Mouse (Mus musculus): Measurements from ENCODE around the gene Col1a1. TPM values are rescaled to one million over a fixed set of nuclear protein-coding genes. Genes with fewer than 3 reads are reported as not detected.

Gene Col1a1
- polyA plus RNA-seq (2015; fragmentation: Nextera tagmentation; extraction: Ambion mirVana), result 648 and 745 TPM in 2 replicates

DNA sequence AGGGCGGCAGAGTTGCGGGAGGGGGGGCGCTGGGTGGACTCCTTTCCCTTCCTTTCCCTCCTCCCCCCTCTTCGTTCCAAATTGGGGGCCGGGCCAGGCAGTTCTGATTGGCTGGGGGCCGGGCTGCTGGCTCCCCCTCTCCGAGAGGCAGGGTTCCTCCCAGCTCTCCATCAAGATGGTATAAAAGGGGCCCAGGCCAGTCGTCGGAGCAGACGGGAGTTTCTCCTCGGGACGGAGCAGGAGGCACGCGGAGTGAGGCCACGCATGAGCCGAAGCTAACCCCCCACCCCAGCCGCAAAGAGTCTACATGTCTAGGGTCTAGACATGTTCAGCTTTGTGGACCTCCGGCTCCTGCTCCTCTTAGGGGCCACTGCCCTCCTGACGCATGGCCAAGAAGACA, at the start of gene Col1a1:
Gene Col1a1 (plus strand): TSS at position 180 of the 400 bp plus-strand sequence.

DNA sequence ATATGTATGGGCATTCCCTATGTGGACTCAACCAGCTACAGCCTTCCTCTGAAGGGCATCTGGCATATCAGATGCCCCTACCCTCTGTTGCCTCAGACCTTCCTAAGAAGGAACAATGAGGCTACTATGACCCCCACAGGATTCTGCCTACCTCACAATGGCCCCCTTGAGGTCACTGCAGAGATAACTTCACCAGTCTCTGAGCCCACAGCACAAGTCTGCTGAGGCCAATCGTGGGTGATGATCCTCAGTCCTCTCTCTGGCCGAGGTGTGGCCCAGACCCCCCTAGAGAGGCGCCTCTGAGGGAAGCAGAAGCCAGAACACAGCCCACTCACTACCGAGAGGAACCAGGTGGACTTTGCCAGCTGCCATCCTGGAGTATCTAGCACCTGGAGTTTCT, 31.4 kb downstream of the Col1a1 start, which contains the start of gene Hils1:
Gene Hils1 (plus strand): TSS at position 175 of the 400 bp plus-strand sequence.

DNA sequence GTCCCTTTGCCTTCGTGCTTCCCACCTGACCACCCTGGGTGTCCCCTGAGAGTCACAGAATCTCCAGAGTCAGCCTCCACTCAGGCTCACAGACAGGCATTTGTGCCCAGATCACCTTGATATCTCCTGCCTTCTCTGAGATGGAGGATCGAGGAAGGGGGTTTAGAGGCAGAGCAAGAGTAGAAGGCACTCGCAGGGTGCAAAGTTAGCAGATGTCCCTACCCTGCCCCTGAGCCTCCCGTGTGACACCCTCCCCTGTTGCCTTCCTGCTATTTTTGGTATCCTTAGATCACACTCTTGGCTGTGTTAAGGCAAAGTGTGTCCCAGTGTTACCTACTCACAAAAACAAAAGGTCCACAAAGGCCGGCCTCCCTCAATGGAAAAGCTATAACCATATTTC, 40.2 kb downstream of the Col1a1 start, which contains the start of gene Sgca:
Gene Sgca (minus strand): TSS at position 129 of the 400 bp plus-strand sequence.

DNA sequence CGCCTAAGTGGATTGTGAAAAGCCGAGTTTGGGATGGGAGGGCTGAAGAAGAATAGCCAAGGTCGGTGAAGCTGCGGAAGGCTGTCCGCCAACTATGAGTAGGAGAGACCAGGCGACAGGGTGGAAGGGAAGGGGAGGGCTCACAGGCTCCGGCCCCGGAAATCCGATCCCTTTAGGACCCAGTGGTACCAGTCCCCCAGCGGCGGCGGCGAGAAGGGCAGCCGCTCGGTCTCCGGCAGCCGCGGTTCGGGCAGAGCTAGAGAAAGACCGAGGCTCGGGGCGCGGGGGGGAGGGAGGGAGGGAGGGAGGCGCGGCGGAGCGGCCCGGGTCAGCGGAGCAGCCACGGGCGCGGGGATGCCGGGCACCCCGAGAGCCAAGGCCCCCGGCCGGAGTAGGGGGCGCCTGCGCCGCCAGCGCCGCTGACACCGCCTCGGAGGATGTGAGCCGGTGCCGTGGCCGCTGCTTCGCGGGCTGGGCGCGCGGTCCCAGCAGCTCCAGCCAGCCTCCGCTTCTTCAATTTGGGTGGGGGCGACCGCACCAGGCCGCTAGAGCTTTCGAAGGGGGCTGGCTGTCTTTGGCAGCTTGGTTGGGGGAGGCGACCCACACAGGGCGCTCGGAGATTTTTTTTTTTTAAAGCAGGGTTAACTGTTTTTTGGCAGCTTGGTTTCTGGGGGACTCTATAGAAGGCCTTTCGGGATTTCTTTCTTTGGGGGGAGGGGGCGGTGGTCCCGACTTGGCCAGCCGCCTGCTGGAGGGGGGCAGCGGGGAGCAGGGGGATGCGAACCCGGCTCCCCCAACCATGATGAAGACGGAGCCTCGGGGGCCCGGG, 54.9 kb downstream of the Col1a1 start, which contains the start of gene Ppp1r9b:
Gene Ppp1r9b (plus strand): TSS at position 287 of the 829 bp plus-strand sequence.

Other genes with a start within 250 kb of the Col1a1 start
- 0.30 and 1.1 TPM in 2 replicates for gene Gm11541, start 231.7 kb upstream of the Col1a1 start, polyA plus RNA-seq (2015; fragmentation: Nextera tagmentation; extraction: Ambion mirVana)
- gene Cdc34b, start 194.4 kb upstream of the Col1a1 start, polyA plus RNA-seq (2015; fragmentation: Nextera tagmentation; extraction: Ambion mirVana), result 0.11 TPM in 1 of 2 replicates, not detected in the other
- not detected in 2 replicates for gene Tmem92, start 153.5 kb upstream of the Col1a1 start, polyA plus RNA-seq (2015; fragmentation: Nextera tagmentation; extraction: Ambion mirVana)
- not detected in 2 replicates for gene Hils1, start 31.4 kb downstream of the Col1a1 start, polyA plus RNA-seq (2015; fragmentation: Nextera tagmentation; extraction: Ambion mirVana)
- gene Sgca, start 40.1 kb downstream of the Col1a1 start, polyA plus RNA-seq (2015; fragmentation: Nextera tagmentation; extraction: Ambion mirVana), result 0.46 and 1.4 TPM in 2 replicates
- 8.7 and 10.2 TPM in 2 replicates for gene Ppp1r9b, start 54.8 kb downstream of the Col1a1 start, polyA plus RNA-seq (2015; fragmentation: Nextera tagmentation; extraction: Ambion mirVana)
- gene Samd14, start 73.7 kb downstream of the Col1a1 start, polyA plus RNA-seq (2015; fragmentation: Nextera tagmentation; extraction: Ambion mirVana), result 14.8 and 27.2 TPM in 2 replicates
- gene Pdk2, start 105.1 kb downstream of the Col1a1 start, polyA plus RNA-seq (2015; fragmentation: Nextera tagmentation; extraction: Ambion mirVana), result 38.4 and 48.3 TPM in 2 replicates
- gene Itga3, start 140.6 kb downstream of the Col1a1 start, polyA plus RNA-seq (2015; fragmentation: Nextera tagmentation; extraction: Ambion mirVana), result 12.8 and 14.5 TPM in 2 replicates
- 0.04 TPM in 1 of 2 replicates, not detected in the other for gene Dlx3, start 183.9 kb downstream of the Col1a1 start, polyA plus RNA-seq (2015; fragmentation: Nextera tagmentation; extraction: Ambion mirVana)
- gene Dlx4, start 210.0 kb downstream of the Col1a1 start, polyA plus RNA-seq (2015; fragmentation: Nextera tagmentation; extraction: Ambion mirVana), result 0.44 and 0.66 TPM in 2 replicates

Data from adrenal gland, postnatal 0 days (tissue).